Mouse (Mus musculus) limb, embryonic 14.5 days (tissue): ENCODE results near the gene Susd3. TPM values are rescaled to one million over a fixed set of nuclear protein-coding genes. Genes with fewer than 3 reads are reported as not detected.

Experiments
- ATAC-seq: fragments of 200-750 bp; cut with Nextera tagmentation; 2 replicates; pipeline ENCODE4 v1.8.0; 2017; ENCODE audit warnings: low read depth, moderate number of reproducible peaks, moderate TSS enrichment; ENCODE audit not compliant: low FRiP score
- DNase-seq: peaks from one replicate; pipeline ENCODE4 v3.0.0-alpha.2; 2015; ENCODE audit warnings: low spot score
- H3K27ac ChIP-seq: fragments of 300-500 bp; sonication (generic); replicated peaks from 2 replicates; pipeline ENCODE4 v1.5.1; 2014; ENCODE audit warnings: low read depth, mild to moderate bottlenecking, low read length, moderate library complexity, mixed read lengths
- H3K27me3 ChIP-seq: fragments of 300-500 bp; sonication (generic); 2 replicates; pipeline ENCODE4 v1.6.1; 2014; ENCODE audit warnings: low read length, mixed read lengths; ENCODE audit not compliant: control insufficient read depth, insufficient read depth
- H3K36me3 ChIP-seq: fragments of 300-500 bp; sonication (generic); 2 replicates; pipeline ENCODE4 v1.6.1; 2014; ENCODE audit warnings: mild to moderate bottlenecking, low read length, moderate library complexity, mixed read lengths; ENCODE audit not compliant: control insufficient read depth, insufficient read depth
- H3K4me1 ChIP-seq: fragments of 300-500 bp; sonication (generic); 2 replicates; pipeline ENCODE4 v1.6.1; 2014; ENCODE audit warnings: antibody characterized with exemption, low read length, mixed read lengths; ENCODE audit not compliant: control insufficient read depth, insufficient read depth
- H3K4me2 ChIP-seq: fragments of 300-500 bp; sonication (generic); replicated peaks from 2 replicates; pipeline ENCODE4 v1.6.1; 2014; ENCODE audit warnings: low read depth, mild to moderate bottlenecking, low read length, moderate library complexity; ENCODE audit not compliant: severe bottlenecking
- H3K4me3 ChIP-seq: fragments of 300-500 bp; sonication (generic); replicated peaks from 2 replicates; pipeline ENCODE4 v1.5.1; 2014; ENCODE audit warnings: low read length
- H3K9ac ChIP-seq: fragments of 300-500 bp; sonication (generic); 2 replicates; pipeline ENCODE4 v1.6.1; 2014; ENCODE audit warnings: mild to moderate bottlenecking, low read depth, low read length, moderate library complexity; ENCODE audit not compliant: severe bottlenecking
- H3K9me3 ChIP-seq: fragments of 300-500 bp; sonication (generic); 2 replicates; pipeline ENCODE4 v1.6.1; 2016; ENCODE audit warnings: low read length; ENCODE audit not compliant: control insufficient read depth
- POLR2A ChIP-seq: fragments of 200-500 bp; IDR thresholded peaks from 2 replicates; pipeline ENCODE4 v1.8.0; 2012; ENCODE audit warnings: inconsistent platforms, mild to moderate bottlenecking, moderate library complexity, borderline replicate concordance; ENCODE audit not compliant: insufficient read depth, insufficient read length; ENCODE audit errors: extremely low read depth
- WGBS: fragments of 180-500 bp; shearing (Covaris S2); extraction: QIAGEN DNeasy Blood & Tissue Kit; methylation state at CpG from one replicate; pipeline ENCODE4 v1.1.7; 2014; 5-methylcytosine and 5-hydroxymethylcytosine counted together
- polyA plus RNA-seq, 2 experiments: library from polyadenylated mRNA; depleted of rRNA in 1 of 2; stranded (reverse) in 1 of 2; unstranded in 1 of 2; fragments of >200 nt; fragmentation: Nextera tagmentation in 1 of 2; extraction: Ambion mirVana in 1 of 2; gene quantifications; 2 replicates each; pipeline versions ENCODE4 v1.2.1 to v1.2.3; 2012 to 2014

The Susd3 gene
- polyA plus RNA-seq, 2 experiments, result 2.2 to 2.6 TPM

- 96% methylated on average over 8 of the region's 8 CpGs for WGBS
- no peak overlapping the region for H3K4me3 ChIP-seq
- H3K9me3 ChIP-seq, result no peaks in the 10 kb centered on the region
- H3K36me3 ChIP-seq, result no peaks in the 10 kb centered on the region
- no peak overlapping the region for H3K27ac ChIP-seq
- no peaks in the 10 kb centered on the region for H3K27me3 ChIP-seq
- ATAC-seq, result no peak
- no peak overlapping the region for H3K4me2 ChIP-seq
- TF ChIP-seq POLR2A, result no peak
- no peak overlapping the region for H3K9ac ChIP-seq
- DNase-seq, result no peak
- H3K4me1 ChIP-seq, result no peaks in the 10 kb centered on the region
These were observed 9.8 kb downstream of the Susd3 start for GRCm38 (mm10) chr13:49238737-49239136.

DNA sequence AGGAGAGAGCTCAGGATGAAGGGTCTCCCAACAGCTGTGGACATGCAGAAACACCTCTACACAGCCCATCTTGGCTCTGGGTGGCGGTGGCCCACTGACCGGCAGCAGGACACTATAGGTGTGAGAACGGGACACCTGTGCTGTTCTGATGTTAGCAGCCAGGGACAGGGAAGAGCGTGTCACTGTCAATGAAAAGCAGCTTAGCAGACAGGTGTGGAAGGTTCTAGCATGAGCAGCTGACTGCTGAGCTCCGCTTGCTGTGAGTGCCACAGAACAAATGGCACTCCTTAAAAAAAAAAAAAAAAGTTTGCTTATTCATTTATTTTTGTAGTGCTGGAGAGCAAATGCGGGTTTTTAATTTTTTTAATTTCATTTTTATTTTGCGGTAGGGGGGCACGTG lies 10.9 kb downstream of the Susd3 start:
- no peaks in the 10 kb centered on the region for H3K36me3 ChIP-seq
- no peak overlapping the region for H3K4me3 ChIP-seq
- ATAC-seq, result no peak
- no peak for DNase-seq
- H3K9ac ChIP-seq, result no peak overlapping the region
- H3K4me1 ChIP-seq, result no peaks in the 10 kb centered on the region
- no peak overlapping the region for H3K27ac ChIP-seq
- 83% methylated on average over 8 of the region's 8 CpGs for WGBS
- H3K4me2 ChIP-seq, result no peak overlapping the region
- no peak for TF ChIP-seq POLR2A
- no peaks in the 10 kb centered on the region for H3K27me3 ChIP-seq
- no peaks in the 10 kb centered on the region for H3K9me3 ChIP-seq

- no peaks in the 10 kb centered on the region for H3K4me1 ChIP-seq
- no peak overlapping the region for H3K9ac ChIP-seq
- no peak overlapping the region for H3K4me2 ChIP-seq
- H3K27me3 ChIP-seq, result no peaks in the 10 kb centered on the region
- 94% methylated on average over 4 of the region's 4 CpGs for WGBS
- H3K36me3 ChIP-seq, result no peaks in the 10 kb centered on the region
- DNase-seq, result no peak
- no peak for TF ChIP-seq POLR2A
- H3K4me3 ChIP-seq, result no peak overlapping the region
- ATAC-seq, result no peak
- no peaks in the 10 kb centered on the region for H3K9me3 ChIP-seq
- H3K27ac ChIP-seq, result no peak overlapping the region
These were observed 13.8 kb downstream of the Susd3 start for GRCm38 (mm10) chr13:49234711-49235110.

GRCm38 (mm10) chr13:49233792-49234572 lies 14.5 kb downstream of the Susd3 start:
- H3K4me3 ChIP-seq, result no peak overlapping the region
- DNase-seq, result no peak
- H3K9me3 ChIP-seq, result no peaks in the 10 kb centered on the region
- WGBS, result 83% methylated on average over 8 of the region's 8 CpGs
- TF ChIP-seq POLR2A, result no peak
- H3K27ac ChIP-seq, result no peak overlapping the region
- no peaks in the 10 kb centered on the region for H3K36me3 ChIP-seq
- no peaks in the 10 kb centered on the region for H3K4me1 ChIP-seq
- no peak overlapping the region for H3K4me2 ChIP-seq
- no peak overlapping the region for H3K9ac ChIP-seq
- no peak for ATAC-seq
- H3K27me3 ChIP-seq, result no peaks in the 10 kb centered on the region

DNA sequence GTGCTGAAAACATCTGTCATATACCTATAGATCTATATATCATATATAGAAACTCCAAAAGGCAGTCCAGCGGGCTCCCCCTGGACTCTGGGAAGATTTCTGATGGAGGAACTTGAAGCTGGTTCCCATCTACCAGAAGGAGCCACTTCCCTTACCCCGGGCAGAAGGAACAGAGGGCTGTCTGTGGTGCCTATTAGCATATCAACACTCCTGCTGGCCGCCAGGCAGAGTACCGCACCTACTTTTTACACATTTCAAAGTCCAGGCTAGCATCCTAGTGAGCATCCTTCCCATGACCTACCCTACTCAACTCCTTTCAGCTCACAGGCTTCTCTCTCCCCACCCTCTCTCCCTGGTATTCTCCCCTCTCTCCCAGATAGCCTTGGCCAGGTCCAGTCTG lies 22.9 kb downstream of the Susd3 start:
- no peak overlapping the region for H3K9ac ChIP-seq
- ATAC-seq (no peak), DNase-seq (no peak)
- no peaks in the 10 kb centered on the region for H3K36me3 ChIP-seq
- no peak overlapping the region for H3K4me3 ChIP-seq
- no peak overlapping the region for H3K4me2 ChIP-seq
- TF ChIP-seq POLR2A, result no peak
- H3K4me1 ChIP-seq, result no peaks in the 10 kb centered on the region
- no peaks in the 10 kb centered on the region for H3K27me3 ChIP-seq
- H3K9me3 ChIP-seq, result no peaks in the 10 kb centered on the region
- no peak overlapping the region for H3K27ac ChIP-seq
- WGBS, result 28% methylated on average over 4 of the region's 4 CpGs
